ENCODE assay signal across 9 mouse cellular contexts in the genomic region with DNA sequence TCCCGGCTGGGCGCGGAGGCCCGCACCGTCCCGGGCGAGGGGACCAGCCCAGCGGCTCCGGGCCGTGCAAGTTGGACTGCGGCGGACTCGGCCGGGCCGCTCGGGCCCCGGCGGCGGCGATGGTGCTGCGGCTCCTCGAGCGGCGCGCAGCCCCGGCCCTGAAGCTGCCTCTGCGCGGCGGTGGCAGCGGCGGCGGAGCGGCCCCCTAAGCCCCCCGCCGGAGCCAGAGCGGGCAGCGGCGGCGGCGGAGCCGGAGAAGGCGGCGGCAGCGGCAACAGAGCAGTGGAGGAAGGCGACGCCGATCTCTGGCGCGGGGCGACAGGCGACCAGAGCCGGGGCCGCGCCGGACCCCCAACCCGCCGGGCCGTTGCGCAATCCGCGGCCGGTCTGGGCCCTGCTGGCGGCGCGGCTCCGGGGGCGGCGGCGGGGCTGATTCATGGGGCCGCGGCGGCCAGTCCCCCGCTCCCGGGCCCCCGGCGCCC.
A peak's percentile ranks its signal among the peaks of the same experiment; 100 is the strongest.
DNase-seq lines count a peak whose midpoint lies in the region; ATAC-seq and TF ChIP-seq lines count a peak whose summit lies in the region.
"Had no signal": no experiment of that assay in that cellular context is flagged by ENCODE, and none has a peak within 500 bp of the region (broad histone marks: within the 10 kb centered on the region; RNA-seq: fewer than 3 reads in every experiment).

No protein-coding gene starts in this region.

- H3K4me3 ChIP-seq in liver, adult 2 months (ENCODE audit: insufficient read depth, low read depth, low read length), result peak overlapping the region; percentile 46; the same call in 1 of the 2 replicates
- H3K4me3 ChIP-seq in embryonic facial prominence, embryonic 10.5 days, result peak overlapping the region; percentile 75
- H3K4me3 ChIP-seq in liver, embryonic 15.5 days (replicated peaks), result peak overlapping the region; percentile 42

- no peak for ATAC-seq in liver, embryonic 15.5 days (ENCODE audit: insufficient read depth)

- H3K4me1 ChIP-seq in liver, adult 2 months (ENCODE audit: control insufficient read depth, insufficient read depth, low read length), result peaks cover 3% of the 10 kb centered on the region; the same call in 1 of the 2 replicates
- peaks cover 45% of the 10 kb centered on the region for H3K4me1 ChIP-seq in embryonic facial prominence, embryonic 10.5 days
- H3K4me1 ChIP-seq in liver, embryonic 15.5 days (replicated peaks), result no peaks in the 10 kb centered on the region

- H3K27ac ChIP-seq in liver, adult 2 months (replicated peaks; ENCODE audit: insufficient read depth, low read depth, low read length), result no peak overlapping the region
- H3K27ac ChIP-seq in embryonic facial prominence, embryonic 10.5 days (replicated peaks), result peak overlapping the region; percentile 87
- H3K27ac ChIP-seq in liver, embryonic 15.5 days (replicated peaks), result no peak overlapping the region
- H3K27ac ChIP-seq: macrophage had no signal

- no peaks in the 10 kb centered on the region for H3K79me2 ChIP-seq in liver, adult 2 months (ENCODE audit: control insufficient read depth, insufficient read depth, low read length)

- H3K9me3 ChIP-seq in embryonic facial prominence, embryonic 10.5 days, result no peaks in the 10 kb centered on the region
- no peaks in the 10 kb centered on the region for H3K9me3 ChIP-seq in liver, embryonic 15.5 days (replicated peaks)

- TF ChIP-seq POLR2A in liver, adult 2 months (IDR thresholded peaks at IDR 0.05; ENCODE audit: extremely low read depth, insufficient read depth, low read length), result no peak

- H3K27me3 ChIP-seq in liver, adult 2 months (ENCODE audit: control insufficient read depth, insufficient read depth, low read length), result peaks cover 15% of the 10 kb centered on the region
- peaks cover 19% of the 10 kb centered on the region for H3K27me3 ChIP-seq in embryonic facial prominence, embryonic 10.5 days (replicated peaks; ENCODE audit: low read depth, poor library complexity, severe bottlenecking)
- peaks cover 66% of the 10 kb centered on the region for H3K27me3 ChIP-seq in liver, embryonic 15.5 days

- H3K36me3 ChIP-seq in liver, adult 2 months (ENCODE audit: control insufficient read depth, insufficient read depth, low read length), result no peaks in the 10 kb centered on the region
- H3K36me3 ChIP-seq in embryonic facial prominence, embryonic 10.5 days (replicated peaks), result no peaks in the 10 kb centered on the region
- H3K36me3 ChIP-seq in liver, embryonic 15.5 days (replicated peaks), result no peaks in the 10 kb centered on the region

- no peak for TF ChIP-seq CTCF in liver, adult 2 months (IDR thresholded peaks at IDR 0.05; ENCODE audit: low read depth, low read length)

- 5% methylated on average over 70 of the region's 76 CpGs for WGBS in liver, adult 2 months
- WGBS in embryonic facial prominence, embryonic 10.5 days, result 2% methylated on average over 56 of the region's 76 CpGs
- WGBS in liver, embryonic 15.5 days (ENCODE audit: insufficient replicate concordance), result 1% methylated on average over 46 of the region's 76 CpGs

- peak overlapping the region; percentile 62 for H3K4me2 ChIP-seq in liver, embryonic 15.5 days

- H3K9ac ChIP-seq in liver, adult 2 months (ENCODE audit: low read depth, low read length), result peak overlapping the region; percentile 62
- H3K9ac ChIP-seq in liver, embryonic 15.5 days, result no peak overlapping the region

- intact Hi-C loops in heart, postnatal 14 days (cut with DNase I), result loop anchor here (1.0 to 10.0 kb wide), 3 partner anchors 624 to 1028 kb away; no protein-coding TSS in a partner anchor

- no peak for DNase-seq in liver, adult 2 months (ENCODE audit: extremely low read depth, low read depth, low spot score)
- DNase-seq in liver, result no peak
- DNase-seq in embryonic facial prominence, embryonic 10.5 days (ENCODE audit: low spot score), result no peak
- DNase-seq in heart, postnatal 14 days, result peak; percentile 3 to 20
- DNase-seq in testis, postnatal 10 days (ENCODE audit: low spot score), result peak; percentile 62
- DNase-seq in layer of hippocampus, adult 11-12 months (ENCODE audit: low spot score), result no peak
- no peak for DNase-seq in urinary bladder, postnatal 36 days (ENCODE audit: low spot score in 2 of 2)

Comparison
In these comparisons a context has a peak if more than half of its experiments do, and no peak if none do; other contexts are left out.
1. DNase-seq: peak in heart, postnatal 14 days (2 of 2) and testis, postnatal 10 days (single experiment); none in liver, adult 2 months (single experiment), liver (single experiment), embryonic facial prominence, embryonic 10.5 days (single experiment), layer of hippocampus, adult 11-12 months (single experiment) and urinary bladder, postnatal 36 days (0 of 2).
2. Peak in every context shown above with its lines, with median percentiles within 50 percentile points of each other: H3K4me3 ChIP-seq.